Mouse (Mus musculus): ENCODE results near the gene Hoxa11.

DNA sequence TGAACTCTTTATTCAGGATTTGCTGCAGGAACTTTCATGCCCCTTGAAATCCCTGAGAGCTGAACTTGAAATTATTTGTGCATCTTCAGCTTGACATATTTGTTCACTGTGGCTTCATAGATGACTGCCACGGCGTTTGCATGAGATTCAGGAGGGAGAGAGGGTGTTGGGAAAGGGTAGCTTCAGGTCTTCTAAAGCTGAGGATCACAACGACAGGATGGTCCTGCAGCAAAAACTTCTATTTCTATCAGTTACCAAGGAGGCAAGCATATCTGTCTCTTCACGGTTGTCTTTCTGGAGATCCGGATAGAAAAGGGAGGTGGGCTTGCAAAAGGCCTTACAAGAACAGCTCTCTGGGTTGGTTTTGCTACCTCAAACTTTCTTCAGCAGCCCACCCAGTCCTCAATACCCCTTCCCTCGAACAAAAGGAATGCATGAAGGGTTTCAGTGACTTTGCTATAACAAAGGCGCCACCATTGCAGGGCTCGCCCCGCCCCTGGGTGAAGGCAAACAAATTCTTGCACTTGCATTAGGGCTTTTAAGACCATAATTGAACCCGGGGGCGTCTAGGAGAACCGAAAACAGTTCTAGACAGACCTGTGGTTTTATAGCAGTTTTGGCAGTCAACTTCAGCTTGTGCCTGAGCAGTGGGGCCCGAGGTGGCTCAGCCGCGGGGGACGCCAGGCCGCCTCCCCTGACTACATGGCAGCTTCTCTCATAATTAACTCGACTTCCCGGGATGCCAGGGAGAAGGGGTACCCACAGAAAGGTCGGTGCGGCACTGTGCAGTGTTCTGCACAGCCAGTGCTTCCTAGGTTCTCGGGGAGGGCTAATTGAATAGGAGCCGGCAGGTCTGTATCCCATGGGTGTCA, 2.4 kb upstream of the Hoxa11 start:
- TF ChIP-seq POLR2A (IDR thresholded peaks at IDR 0.05; ENCODE audit: control insufficient read depth, extremely low read depth, insufficient read depth, low read length, poor library complexity) = no peak
- TF ChIP-seq CTCF (IDR thresholded peaks at IDR 0.05; ENCODE audit: borderline replicate concordance, control insufficient read depth, extremely low read depth, insufficient read depth, low read length, poor library complexity) = no peak

All from thymus, adult 2 months (tissue).